Mouse (Mus musculus): ENCODE measurements around the gene Wtip. TPM values are rescaled to one million over a fixed set of nuclear protein-coding genes. Genes with fewer than 3 reads are reported as not detected.
"Not testable (repeated sequence)": the region's sequence is repeated elsewhere in the genome, so short reads cannot be mapped to it uniquely, and the experiment has no call there.

The Wtip gene
- total RNA-seq, 2 experiments from 2014 or later = not detected

GRCm38 (mm10) chr7:34122987-34123720 lies 9.9 kb downstream of the Wtip start:
- no peak for ATAC-seq (replicated peaks; ENCODE audit: low FRiP score, low TSS enrichment, poor library complexity, severe bottlenecking)

- ATAC-seq (replicated peaks; ENCODE audit: low FRiP score, low TSS enrichment, poor library complexity, severe bottlenecking) = not testable (repeated sequence)
Measured at GRCm38 (mm10) chr7:34120636-34121035, 12.4 kb downstream of the Wtip start.

DNA sequence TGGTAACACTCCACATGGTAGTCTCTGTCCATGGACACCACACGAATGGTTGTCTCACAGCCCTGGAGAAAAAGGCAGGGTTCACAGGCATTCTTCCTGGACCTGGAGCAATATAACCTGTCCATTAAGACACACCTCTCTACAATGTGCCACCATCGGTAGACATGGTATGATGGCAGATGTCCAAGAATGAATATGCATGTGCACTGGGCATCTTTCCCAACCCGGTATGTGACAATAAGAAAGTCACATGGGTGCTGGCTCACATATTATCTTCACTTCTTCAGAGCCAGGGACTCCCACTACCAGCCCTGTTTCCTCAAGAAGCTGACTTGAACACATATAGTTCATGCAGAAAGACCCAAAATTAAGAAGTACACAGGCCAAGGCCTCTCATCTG lies 16.5 kb downstream of the Wtip start:
- ATAC-seq (replicated peaks; ENCODE audit: low FRiP score, low TSS enrichment, poor library complexity, severe bottlenecking) = no peak

DNA sequence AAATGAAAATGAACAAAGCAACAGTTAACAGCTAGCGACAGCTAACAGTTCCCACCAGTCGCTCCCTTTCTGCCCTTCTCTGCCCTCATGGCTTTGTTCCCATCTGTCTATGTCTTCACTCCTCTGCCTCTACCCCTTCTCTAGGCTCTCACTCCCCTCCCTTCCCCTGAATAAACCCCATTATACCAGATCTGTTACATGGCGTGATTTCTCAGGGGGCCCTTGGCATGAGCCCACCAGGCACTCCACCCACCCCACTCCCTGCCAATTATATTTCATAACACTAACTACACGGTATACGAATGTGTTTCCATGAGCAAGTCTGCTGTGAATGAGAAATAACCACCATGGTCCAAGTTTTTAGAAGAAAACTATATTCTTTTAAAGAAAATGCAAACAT lies 23.9 kb downstream of the Wtip start:
- no peak for ATAC-seq (replicated peaks; ENCODE audit: low FRiP score, low TSS enrichment, poor library complexity, severe bottlenecking)

DNA sequence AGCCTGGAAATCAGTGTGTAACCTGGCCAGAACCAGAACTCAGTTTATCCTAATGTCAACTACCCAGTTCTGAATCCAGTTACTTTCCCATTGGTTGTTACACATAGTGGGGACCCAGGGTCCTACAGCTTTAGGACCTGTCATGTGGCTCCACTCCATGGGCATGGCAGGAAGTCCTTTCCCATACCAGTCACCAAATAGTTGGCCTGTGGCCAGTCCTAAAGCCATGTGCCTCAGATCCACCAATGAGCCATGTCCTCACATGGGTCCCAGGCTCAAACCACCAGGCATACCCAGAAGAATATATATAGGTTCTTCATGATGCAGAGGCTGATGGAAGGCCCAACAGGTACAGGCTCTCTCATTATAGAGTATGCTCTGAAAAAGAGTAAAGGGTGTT lies 31.8 kb downstream of the Wtip start:
- ATAC-seq (replicated peaks; ENCODE audit: low FRiP score, low TSS enrichment, poor library complexity, severe bottlenecking) = no peak

DNA sequence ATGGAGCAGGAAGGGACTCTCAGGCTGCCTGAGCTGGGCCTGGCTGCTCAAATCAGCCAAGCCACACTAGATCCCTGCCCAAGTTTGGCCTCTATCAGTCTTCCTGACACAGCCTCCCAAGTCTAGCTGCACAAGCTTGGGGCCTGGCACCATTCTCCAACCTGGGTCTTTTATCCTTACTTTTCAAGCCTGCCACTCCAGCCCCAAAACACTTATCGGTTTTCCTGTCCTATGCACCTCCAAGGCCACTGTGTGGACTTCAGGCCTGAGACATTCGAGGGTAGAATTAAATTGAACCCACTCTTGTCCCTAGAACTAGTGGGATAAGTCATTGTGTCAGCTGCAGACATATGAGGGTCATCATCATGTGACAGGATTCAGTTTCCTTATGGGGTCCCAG lies 33.1 kb downstream of the Wtip start:
- no peak for ATAC-seq (replicated peaks; ENCODE audit: low FRiP score, low TSS enrichment, poor library complexity, severe bottlenecking)

DNA sequence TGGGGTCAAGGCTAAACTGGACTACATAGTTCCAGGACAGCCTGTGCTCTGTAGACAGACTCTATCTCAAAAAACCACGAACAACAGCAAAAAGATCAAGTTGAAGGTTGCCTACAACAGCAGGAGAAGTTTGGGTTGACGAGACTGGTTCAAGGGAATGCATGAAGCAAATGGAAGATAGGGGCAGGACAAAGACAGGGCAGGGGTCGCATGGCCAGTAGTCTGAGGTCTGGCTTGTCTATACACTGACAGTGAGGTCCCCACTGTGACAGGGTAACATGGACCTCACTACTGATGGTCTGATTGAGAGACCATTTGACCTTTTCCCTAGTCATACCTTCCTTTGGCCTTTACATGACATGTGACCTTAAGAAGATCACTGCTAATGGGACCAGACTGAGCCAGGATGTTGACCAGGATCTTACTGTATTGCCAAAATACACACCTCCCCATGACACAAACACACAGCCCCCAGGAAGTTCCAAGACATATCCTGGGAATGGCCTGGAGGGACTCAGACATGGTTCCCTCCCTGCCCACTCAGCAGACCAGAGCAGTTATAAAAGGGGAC lies 38.1 kb downstream of the Wtip start, which contains the start of gene Scgb1b30:
Gene Scgb1b30, plus strand, starts transcription at position 521 of the 571 bp plus-strand sequence.
- no peak for ATAC-seq (replicated peaks; ENCODE audit: low FRiP score, low TSS enrichment, poor library complexity, severe bottlenecking)

- not testable (repeated sequence) for ATAC-seq (replicated peaks; ENCODE audit: low FRiP score, low TSS enrichment, poor library complexity, severe bottlenecking)
Measured at GRCm38 (mm10) chr7:34068132-34068531, 64.9 kb downstream of the Wtip start.

Other genes starting within 250 kb of the Wtip start
- gene Scgb2b26, start 188.2 kb downstream of the Wtip start, total RNA-seq (2014; fragmentation: Nextera tagmentation) = not detected in 2 replicates
- not detected in 2 replicates for gene Scgb2b26, start 188.2 kb downstream of the Wtip start, total RNA-seq (2017)
- not detected in 2 replicates for gene Scgb2b27, start 119.3 kb downstream of the Wtip start, total RNA-seq (2014; fragmentation: Nextera tagmentation)
- gene Scgb2b27, start 119.3 kb downstream of the Wtip start, total RNA-seq (2017) = not detected in 2 replicates
- not detected in 2 replicates for gene Scgb1b27, start 111.8 kb downstream of the Wtip start, total RNA-seq (2014; fragmentation: Nextera tagmentation)
- gene Scgb1b27, start 111.8 kb downstream of the Wtip start, total RNA-seq (2017) = not detected in 2 replicates
- gene Scgb1b30, start 37.8 kb downstream of the Wtip start, total RNA-seq (2014; fragmentation: Nextera tagmentation) = not detected in 2 replicates
- not detected in 2 replicates for gene Scgb1b30, start 37.8 kb downstream of the Wtip start, total RNA-seq (2017)
- gene Uba2, start 36.3 kb upstream of the Wtip start, total RNA-seq (2014; fragmentation: Nextera tagmentation) = 180 and 188 TPM in 2 replicates
- 234 and 250 TPM in 2 replicates for gene Uba2, start 36.3 kb upstream of the Wtip start, total RNA-seq (2017)
- gene Pdcd2l, start 63.4 kb upstream of the Wtip start, total RNA-seq (2014; fragmentation: Nextera tagmentation) = 15.2 and 18.2 TPM in 2 replicates
- 27.4 and 39.7 TPM in 2 replicates for gene Pdcd2l, start 63.4 kb upstream of the Wtip start, total RNA-seq (2017)
- 178 and 238 TPM in 2 replicates for gene Gpi1, start 97.1 kb upstream of the Wtip start, total RNA-seq (2014; fragmentation: Nextera tagmentation)
- 139 and 227 TPM in 2 replicates for gene Gpi1, start 97.1 kb upstream of the Wtip start, total RNA-seq (2017)
- gene Gm6096, start 117.8 kb upstream of the Wtip start, total RNA-seq (2014; fragmentation: Nextera tagmentation) = not detected in 2 replicates
- not detected in 2 replicates for gene Gm6096, start 117.8 kb upstream of the Wtip start, total RNA-seq (2017)
- gene 4931406P16Rik, start 180.3 kb upstream of the Wtip start, total RNA-seq (2014; fragmentation: Nextera tagmentation) = 18.1 and 31.2 TPM in 2 replicates
- 16.2 and 20.3 TPM in 2 replicates for gene 4931406P16Rik, start 180.3 kb upstream of the Wtip start, total RNA-seq (2017)